Mouse (Mus musculus) urinary bladder, postnatal 10 days (tissue): ENCODE measurements around the gene Mpp2.

Experiments used
- DNase-seq: peaks from one replicate; pipeline ENCODE4 v3.0.0; 2022; ENCODE audit warnings: low spot score

The Mpp2 gene

DNA sequence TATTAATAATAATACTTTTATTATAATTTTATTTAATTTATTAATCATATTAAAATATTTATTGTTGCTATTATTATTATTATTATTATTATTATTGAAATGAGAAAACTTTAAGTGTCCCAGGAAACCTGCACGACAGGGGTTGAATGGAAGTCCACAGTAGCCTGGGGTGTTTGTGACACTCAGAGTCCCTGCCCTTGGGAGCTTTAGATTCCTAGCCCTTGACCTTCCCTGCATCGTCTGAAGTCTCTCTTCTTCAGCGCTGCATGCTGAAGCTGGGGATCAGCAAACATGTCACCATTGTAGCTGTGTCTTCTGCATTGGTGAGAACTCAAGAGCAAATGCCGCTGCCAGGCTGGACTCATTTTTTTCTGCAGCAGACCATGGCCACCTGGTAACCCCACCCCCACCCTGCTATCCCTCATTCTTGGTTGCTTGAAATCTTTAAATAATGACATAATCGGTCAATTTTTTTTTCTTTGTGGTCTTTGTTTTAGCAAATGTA lies 52.8 kb downstream of the Mpp2 start:
- DNase-seq: no peak

DNA sequence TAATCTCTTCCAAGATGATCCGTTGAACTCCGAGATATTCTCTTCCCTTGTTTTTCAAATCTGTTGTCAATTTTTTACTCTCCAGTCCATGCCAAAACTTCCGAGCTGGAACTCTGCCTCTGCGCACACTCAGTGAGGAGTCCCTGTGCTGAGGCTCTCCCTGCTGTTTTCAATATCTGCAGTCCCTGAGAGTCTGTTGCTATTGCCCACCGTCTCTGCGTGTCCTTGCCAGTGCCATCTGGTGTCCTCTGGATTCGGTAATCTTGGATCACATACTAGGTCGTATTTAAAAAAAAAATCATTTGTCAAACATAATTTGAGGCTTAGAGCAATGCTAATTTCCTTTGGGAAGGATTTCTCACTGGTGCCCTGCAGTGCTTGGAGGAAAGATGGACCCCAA lies 53.4 kb downstream of the Mpp2 start:
- DNase-seq: no peak

DNA sequence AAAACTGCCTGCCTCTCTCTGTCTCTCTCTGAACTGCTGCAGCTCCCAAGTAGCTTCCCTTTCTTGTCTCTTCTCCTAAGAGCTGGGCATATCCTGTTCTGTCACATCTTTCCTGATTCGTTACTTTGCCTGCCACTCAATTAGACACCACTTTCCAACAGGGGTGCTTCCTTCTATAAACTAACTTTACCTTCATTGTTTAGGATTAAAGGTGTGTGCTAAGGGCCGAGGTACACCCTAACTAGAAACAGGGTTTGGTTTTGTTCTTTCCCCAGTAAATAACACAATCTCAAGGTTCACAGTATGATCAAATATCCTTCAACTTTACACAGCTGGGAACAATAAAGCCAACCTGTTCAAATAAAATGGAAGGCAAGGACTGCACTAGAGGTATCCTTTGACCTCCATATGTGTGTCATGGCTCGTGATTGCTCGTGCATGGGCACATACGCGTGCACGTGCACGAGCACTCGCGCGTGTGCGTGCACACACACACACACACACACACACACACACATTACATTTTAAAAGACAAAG lies 55.2 kb downstream of the Mpp2 start:
- DNase-seq: no peak

- no peak for DNase-seq
Measured at GRCm38 (mm10) chr11:102031149-102031548, 57.2 kb downstream of the Mpp2 start.

- DNase-seq: no peak
Measured at GRCm38 (mm10) chr11:102029966-102030365, 58.3 kb downstream of the Mpp2 start.

GRCm38 (mm10) chr11:102029304-102029703 lies 59.0 kb downstream of the Mpp2 start:
- DNase-seq: no peak

DNA sequence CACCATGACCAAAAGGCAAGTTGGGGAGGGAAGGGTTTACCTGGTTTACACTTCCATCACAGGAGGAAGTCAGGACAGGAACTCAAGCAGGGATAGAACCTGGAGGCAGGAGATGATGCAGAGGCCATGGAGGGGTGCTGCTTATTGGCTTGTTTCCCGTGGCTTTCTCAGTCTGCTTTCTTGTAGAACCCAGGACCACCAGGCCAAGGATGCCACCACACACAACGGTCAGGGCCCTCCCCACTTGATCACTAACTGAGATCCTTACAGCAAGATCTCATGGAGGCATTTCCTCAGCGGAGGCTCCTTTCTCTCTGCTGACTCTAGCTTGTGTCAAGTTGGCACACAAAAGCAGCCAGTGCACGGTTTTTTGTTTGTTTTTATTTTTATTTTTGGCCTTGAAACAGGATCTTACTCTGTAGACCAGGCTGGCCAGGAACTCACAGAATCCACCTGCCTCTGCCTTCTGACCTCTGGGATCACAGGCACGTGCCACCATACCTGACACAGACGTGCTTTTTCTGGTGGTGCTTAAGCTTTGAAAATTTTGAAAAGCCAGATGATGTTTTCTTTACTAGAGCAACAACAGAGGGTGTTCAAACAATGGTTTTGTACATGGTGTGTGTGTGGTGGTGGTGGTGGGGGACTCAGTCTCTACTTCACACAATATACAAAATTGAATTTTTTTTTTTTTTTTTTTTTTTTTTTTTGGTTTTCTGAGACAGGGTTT lies 60.1 kb downstream of the Mpp2 start, which contains the start of gene Mpp3:
TSS of gene Mpp3 (minus strand) at position 375 of the 730 bp plus-strand sequence.
- no peak for DNase-seq

DNA sequence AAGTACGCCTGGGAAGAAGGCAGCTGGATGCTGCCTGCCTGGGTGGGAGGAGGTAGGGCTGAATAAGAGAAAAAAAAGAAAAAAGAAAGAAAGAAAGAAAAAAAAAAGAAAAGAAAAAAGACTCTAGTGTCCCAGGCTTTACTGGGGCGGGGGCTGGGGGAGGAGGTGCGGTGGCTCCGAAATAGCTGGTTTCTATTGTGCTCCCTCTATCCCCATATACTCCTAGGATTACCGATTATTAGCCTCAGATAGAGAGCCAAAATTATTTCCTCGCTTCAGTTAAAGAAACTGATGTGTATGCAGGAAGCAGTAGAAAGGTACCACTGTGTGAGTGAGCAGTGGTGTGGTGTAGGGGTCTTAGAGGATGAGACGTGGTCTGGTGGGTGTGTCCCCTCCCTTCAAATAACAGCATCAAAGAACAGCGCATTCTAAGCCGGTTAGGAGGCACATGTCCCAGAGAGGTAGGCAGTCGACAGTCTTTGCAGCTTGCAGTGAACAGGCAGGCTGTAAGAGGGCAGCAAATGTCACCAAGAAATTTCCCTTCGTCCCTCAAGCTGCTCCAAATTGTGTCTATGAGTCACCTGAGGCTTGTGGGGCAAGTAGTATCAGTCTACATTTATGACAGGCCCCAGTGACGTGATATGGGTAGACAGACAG lies 60.8 kb downstream of the Mpp2 start:
- DNase-seq: no peak

DNA sequence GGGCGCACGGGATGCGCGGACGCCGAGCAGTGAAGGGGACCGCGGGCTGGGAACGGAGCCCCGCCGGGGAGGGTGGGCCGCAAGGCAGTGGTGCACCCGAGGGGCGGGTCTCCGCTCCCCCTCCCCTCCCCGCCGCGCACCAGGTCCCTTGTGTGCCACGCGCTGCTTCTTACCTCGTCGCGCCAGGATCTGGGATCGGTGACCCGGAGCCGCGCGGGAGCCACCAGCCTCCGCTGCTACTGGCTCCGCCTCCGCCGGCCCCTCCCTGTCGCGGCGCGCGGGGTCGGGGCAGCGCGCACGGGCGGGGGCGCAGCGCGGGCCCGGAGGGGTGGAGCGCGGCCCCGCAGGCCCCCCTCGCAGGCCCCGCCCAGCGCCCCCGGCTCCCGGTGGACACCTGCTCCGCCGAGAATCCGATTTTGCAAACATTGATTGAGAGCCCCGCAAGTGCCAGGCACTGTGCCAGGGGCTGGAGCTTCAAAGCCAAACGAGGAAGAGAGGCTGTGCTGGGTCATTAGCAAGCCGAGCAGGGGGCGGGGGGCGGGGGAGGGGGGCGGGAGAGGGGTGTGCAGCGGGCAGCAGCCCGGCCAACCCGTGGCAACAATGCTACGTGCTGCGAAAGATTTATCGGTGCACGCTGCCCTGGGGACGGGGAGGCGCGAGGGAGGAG lies 61.5 kb downstream of the Mpp2 start:
- DNase-seq: no peak

GRCm38 (mm10) chr11:102025991-102026660 lies 62.2 kb downstream of the Mpp2 start:
- DNase-seq: no peak

DNA sequence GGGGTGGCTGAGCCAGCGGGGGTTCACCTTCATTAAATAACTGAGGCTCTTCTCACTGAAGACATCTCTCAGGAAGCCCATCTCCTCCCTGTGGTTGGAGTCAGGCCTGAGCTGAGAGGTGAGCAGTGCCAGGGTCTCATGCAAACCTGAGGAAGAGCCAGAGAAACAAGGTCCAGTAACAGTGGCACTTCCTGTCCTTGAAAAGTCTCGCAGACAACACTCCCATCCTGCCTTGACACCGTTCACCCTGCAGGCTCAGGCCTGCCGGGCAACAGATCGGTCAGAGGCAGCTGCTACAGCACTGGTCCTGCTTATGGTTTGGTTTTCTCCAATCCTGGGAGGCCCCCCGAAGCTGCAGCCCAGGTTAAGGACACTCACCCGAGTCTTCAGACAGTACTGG lies 63.0 kb downstream of the Mpp2 start:
- DNase-seq: no peak

DNA sequence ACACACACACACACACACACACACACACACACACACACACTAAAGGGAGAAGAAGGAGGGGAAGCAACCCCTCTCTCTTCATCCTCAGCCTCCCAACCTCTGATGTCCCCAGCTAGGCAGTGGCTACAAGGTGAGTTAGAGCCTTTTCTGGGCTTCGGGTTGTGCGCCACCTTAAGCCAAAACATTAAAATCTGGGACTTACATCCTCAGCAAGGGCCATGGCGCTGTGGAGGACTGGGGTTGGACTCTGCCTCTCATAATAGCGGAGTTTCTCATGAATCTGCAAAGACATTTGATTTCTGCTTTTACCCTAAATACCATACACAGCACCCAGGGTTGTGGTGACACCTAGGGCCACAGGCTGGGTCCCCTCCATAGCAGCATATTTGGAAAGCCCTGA lies 63.4 kb downstream of the Mpp2 start:
- no peak for DNase-seq

DNA sequence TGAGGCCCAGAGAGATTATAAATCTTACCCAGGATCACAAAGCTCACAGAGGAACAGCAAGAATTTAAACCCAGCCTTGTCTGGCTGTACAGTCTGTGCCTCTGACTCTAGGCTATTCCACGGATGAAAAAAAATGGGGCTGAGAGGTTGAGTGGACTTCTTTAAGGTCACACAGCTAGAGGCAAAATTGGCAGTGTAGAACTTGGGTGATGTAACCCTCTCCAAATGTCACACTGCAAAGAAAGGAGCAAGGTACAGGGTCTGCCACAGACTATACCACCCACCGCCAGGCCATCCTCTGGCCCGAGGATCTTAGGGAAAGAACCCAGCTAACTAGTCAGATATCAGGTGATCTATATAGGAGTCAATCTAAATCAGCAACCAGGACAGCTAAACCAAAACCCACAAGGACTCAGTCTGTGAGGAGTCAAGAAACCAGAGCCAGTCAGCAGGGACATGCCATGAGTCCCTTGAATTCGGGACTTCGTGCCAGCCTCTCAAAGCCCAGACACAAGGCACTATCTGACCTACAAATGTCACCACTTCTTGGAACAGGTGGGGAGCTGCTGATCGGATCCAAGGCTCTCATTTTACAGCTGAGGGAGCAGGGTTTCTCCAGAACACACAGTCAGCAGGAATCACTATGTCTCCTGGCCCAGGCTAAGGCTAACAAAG lies 64.1 kb downstream of the Mpp2 start:
- DNase-seq: no peak

GRCm38 (mm10) chr11:102023406-102023805 lies 64.9 kb downstream of the Mpp2 start:
- no peak for DNase-seq

DNA sequence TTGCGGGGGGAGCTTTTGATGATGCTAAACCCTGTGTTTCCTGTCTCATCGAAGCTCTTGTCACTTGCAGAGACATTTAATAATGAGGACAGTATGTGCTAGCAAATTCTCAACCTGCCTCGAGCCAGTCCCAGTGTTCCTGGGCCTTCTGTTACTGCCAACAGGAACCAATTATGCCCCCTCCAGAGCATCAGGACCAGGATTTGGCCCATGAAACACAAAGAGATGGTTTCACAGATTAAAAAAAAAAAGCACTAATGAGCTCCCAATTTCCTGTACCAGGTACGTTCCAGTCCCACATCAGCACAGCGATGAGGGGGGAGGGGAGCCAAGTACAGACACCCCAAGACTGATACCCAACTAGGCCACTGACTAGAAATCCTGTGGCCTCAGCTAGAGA lies 67.1 kb downstream of the Mpp2 start:
- no peak for DNase-seq

DNA sequence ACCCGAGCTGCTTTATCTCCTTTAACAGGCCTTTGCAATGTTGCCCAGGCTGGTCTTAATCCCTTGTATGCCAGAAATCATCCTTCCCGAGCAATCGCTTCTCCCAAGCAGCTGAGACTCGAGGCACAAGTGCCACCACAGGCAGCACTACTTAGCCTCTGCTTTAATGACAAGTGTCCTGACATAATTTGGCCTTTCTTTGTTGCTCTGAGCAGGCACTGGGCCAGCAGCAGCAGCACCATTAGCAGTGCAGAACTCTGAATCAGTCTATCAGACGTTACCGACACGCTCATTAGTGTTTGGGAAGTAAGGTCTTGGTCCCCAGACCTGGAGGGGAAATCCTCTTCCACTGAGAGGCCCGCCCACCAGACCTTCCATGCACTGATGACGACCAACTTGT lies 68.6 kb downstream of the Mpp2 start:
- no peak for DNase-seq

GRCm38 (mm10) chr11:102016136-102016535 lies 72.2 kb downstream of the Mpp2 start:
- DNase-seq: no peak

- DNase-seq: no peak
Measured at GRCm38 (mm10) chr11:102015472-102015871, 72.8 kb downstream of the Mpp2 start.

DNA sequence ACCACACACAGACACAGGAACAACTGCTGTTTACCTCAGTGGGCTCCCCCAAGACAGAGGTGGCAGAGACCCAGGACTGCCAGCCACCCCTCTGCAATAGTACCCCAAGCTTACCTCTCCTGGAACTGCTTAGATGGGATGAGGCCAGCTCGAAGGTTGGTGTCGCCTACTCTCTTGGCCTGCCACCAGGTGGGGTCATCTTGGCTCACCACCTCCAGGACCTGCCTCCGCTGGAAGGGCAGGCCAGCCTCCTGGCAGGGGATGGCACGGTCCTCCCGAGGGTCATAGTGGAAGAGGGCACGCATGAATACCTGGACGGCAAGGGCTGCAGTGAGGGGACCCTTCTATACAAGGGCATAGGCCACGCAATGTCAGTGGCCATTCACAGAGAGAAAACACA lies 75.1 kb downstream of the Mpp2 start:
- no peak for DNase-seq

- no peak for DNase-seq
Measured at GRCm38 (mm10) chr11:102011510-102011909, 76.8 kb downstream of the Mpp2 start.

DNA sequence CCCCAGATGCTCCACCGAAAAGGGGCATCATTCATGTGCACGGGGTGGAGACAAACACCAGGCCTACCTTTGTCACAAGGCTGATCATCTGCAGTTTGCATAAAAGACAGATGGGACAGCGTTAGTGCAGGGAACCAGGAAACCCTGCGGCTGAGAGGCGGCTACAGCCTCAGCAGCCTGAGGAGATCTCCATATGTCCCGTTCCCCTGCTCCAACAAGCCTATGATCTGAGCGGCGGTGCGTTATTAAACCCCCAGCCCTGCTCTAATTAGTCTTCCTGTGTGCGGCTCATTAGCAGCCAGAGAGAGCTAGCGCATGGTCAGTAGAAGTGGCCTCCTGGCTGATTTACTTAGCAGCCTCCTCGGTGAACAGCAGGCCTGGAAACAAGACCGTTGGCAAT lies 78.2 kb downstream of the Mpp2 start:
- no peak for DNase-seq
